Mouse (Mus musculus) embryo, embryonic 11.5 days (tissue): ENCODE measurements around the gene Ccdc141.

Experiments
- DNase-seq: peaks from one replicate; pipeline ENCODE4 v3.0.0-alpha.2; 2012; ENCODE audit warnings: low read depth, low spot score

Gene Ccdc141

GRCm38 (mm10) chr2:77170633-77171105, at the start of gene Ccdc141:
Gene Ccdc141, minus strand, starts transcription at chr2:77170636.
- no peak for DNase-seq

- DNase-seq, result no peak
Measured at GRCm38 (mm10) chr2:77212885-77213284, 42.4 kb upstream of the Ccdc141 start.

DNA sequence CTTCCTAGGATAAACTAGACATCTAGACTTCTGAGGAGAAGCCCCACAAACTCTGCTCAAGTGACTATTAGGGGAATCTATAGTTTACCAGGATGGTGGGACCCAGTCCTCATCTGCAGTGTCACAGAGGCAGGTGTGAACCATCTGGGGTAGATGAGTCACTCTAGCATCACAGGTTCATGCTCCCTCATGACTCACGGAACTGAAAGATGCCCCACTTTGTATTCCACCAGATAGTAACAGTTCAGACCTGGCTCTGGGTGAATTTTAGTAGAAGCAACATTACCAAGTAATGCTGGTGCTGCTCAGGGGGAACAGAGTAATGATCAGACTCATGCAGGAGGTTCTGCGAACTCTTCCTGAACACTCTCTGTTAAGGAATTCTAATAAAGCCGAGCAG, 36.5 kb upstream of the Ccdc141 start:
- no peak for DNase-seq

GRCm38 (mm10) chr2:77203916-77204315, 33.5 kb upstream of the Ccdc141 start:
- peak; percentile 3 for DNase-seq

DNA sequence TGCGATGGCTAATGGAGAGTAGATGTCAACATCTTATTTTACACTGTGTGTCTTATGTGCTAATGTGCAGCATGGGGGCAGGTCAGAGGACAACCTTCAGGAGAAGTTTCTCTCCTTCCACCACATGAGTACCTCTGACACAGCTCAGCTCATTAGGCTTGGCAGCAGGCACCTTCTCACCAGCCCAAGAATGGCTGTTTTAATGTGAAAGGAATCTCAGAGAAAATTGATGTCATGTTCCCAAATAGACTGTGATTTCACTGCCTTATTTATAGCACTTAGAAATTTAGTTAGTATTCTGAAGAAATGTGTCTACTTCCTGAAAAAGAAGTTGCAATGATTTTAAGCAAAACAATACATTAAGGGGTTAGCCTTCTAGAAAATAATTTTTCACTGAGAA, 31.5 kb upstream of the Ccdc141 start:
- no peak for DNase-seq

GRCm38 (mm10) chr2:77200958-77201614, 30.6 kb upstream of the Ccdc141 start:
- no peak for DNase-seq

DNA sequence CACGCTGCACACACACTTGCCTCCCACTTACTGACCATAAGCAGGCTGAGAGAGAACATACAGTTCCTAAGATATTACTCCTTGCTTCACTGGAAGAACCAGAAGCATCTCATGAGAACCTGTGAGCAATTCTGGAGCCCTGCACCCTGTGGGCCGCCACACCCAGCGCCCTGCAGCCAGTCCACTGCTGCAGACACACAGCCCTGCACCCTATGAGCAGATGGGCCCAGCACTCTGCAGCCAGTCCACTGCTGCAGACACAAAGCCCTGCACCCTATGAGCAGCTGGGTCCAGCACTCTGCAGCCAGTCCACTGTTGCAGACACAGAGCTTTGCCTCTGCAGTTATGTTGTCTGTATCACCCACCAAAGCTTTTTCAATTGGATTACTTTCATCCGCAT, 29.9 kb upstream of the Ccdc141 start:
- DNase-seq, result no peak

- no peak for DNase-seq
Measured at GRCm38 (mm10) chr2:77198246-77198645, 27.8 kb upstream of the Ccdc141 start.

DNA sequence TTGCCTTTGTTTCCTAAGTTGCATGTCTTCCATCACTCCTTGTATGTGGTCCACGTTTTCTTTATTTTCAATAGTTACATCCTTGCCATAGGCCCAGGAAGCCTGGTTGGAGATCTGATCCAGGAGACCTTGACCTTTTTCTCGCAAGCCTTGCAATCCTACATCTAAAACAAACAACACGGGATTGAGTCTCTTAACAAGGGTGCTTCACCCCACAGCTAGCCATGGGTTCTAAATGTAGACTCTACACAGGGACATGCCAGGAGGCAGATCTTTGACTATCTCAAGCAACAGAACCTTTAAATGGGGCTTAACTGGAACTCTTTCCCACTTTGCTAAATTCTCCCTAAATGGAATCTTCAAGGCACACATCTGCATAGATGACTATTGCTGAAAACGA, 26.4 kb upstream of the Ccdc141 start:
- no peak for DNase-seq

DNA sequence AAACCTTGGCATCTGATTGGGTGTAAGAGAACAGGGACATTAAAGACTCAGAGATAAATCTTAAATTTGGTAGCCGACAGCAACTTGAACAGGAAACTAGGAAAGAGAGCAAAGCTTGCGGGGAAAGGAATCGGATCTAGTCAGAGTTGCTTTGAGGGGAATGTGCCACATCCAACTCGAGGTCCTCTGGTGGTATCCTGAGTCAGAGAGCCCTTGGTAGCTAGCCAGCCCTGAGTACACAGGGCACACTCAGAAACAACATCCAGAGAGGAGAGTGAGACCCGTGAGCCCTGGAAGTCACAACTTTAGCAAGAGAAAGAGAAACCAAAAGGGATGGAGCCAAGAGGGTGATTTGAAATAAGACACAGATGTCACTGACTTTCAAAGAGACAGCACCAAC, 24.6 kb upstream of the Ccdc141 start:
- DNase-seq, result no peak

DNA sequence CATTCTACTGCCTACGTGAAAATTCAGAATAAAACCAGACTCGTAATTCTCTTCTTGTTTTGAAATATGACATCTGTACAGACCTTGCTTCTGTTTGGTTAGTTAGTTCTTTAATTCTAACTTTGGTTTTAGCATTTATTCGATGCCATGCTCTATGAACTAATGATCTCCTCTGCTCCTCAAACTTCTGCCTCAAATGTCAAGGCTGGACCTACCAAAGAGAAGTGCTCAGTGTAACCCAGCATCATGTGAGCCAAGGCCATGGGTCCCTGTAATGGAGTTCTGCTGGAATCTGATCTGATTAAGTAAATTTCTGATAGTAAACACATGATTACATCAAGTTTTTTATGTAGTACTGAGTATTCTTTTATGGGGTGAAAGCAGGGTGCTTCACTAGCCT, 21.4 kb upstream of the Ccdc141 start:
- no peak for DNase-seq

GRCm38 (mm10) chr2:77190891-77191290, 20.5 kb upstream of the Ccdc141 start:
- no peak for DNase-seq

DNA sequence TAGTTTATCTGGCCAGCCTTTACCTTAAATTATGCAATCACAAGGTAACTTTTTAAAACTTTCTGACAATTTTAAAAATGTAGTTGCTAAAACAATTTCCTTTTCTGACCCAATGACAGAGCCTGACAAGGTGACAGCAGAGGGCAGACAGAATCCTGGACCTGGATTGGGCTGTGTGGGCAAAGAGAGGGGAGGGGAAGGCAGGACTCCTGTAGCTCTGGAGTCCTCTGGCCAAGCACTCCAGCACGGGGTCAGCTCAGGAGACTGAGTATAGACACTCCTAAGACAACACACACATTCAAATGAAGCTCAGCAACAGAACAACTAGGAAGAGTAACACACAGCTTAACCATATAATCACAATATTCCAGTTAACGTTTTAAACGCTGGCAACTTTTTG, 19.9 kb upstream of the Ccdc141 start:
- DNase-seq, result no peak

DNA sequence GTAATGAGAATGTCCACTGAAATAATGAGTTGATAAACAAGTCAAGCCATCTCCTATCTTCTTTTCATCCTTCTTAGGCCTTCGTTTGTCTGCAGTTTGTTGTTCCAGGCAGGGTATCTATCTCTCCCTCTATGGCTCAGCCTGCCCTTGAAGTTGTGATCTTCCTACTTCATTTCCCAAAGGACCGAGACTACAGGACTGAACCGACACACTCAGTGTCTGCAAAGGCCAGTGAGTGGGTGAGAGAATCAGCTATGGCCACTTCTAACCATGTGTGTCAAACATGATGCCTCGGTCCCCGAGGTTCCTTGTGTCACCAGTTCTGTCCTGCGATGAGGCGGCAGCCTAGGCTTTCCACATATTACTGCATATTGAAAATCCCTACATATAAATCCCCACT, 19.2 kb upstream of the Ccdc141 start:
- DNase-seq, result no peak

- DNase-seq, result no peak
Measured at GRCm38 (mm10) chr2:77187501-77187900, 17.1 kb upstream of the Ccdc141 start.

GRCm38 (mm10) chr2:77186912-77187311, 16.5 kb upstream of the Ccdc141 start:
- no peak for DNase-seq

- no peak for DNase-seq
Measured at GRCm38 (mm10) chr2:77184049-77184571, 13.7 kb upstream of the Ccdc141 start.

- no peak for DNase-seq
Measured at GRCm38 (mm10) chr2:77183646-77184045, 13.2 kb upstream of the Ccdc141 start.

DNA sequence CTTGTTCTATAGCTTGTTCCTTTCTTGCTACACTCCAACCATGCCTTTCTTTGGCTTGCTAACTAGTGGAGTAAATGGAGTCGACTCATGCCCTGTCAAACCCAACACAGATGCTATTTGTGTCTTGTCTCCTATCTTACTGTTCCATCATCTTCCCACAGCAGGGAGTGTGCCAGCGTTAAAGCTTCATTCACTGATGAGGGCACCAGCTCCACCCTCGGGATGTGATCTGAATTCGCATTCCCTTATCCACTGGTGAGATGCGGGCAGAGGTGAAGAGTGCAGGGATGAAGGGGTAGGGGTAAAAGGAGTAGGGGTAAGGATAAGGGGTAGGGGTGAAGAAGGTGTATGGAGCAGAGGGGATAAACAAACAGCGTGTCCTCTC, 12.6 kb upstream of the Ccdc141 start:
- DNase-seq, result no peak

DNA sequence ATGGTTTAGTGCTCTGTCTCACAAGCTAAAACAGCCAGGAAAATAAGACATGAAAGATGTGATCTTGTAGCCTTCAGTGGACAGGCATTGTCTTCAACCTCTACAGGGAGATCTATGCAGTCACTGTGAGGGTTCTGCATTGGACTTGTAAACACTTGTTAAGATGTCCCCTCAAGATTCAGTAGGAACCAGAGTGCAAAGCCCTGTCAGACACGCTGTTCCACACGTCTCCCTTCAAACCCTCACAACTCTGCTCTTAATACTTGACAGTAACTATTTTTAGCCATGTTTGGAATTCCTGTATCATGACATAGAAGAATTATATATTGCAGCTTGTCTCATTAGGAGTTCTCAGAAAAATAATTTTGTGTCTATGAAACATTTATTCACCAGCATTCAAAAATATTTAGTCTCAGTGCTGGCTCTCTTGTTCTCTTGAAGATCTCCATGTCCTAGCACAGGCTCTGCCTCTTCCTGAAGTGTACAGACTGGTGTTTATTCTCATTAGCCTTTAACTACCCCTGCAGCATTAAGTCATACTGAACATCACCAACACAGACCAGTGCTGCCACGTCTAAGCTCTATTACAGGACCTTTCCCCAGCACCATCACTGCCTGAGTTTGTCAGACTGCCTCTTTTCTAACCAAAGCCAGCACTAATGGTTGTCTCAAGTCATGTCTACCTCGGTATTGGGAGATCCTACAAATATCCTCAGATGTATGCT, 12.0 kb upstream of the Ccdc141 start:
- no peak for DNase-seq

- no peak for DNase-seq
Measured at GRCm38 (mm10) chr2:77177472-77177871, 7.0 kb upstream of the Ccdc141 start.

DNA sequence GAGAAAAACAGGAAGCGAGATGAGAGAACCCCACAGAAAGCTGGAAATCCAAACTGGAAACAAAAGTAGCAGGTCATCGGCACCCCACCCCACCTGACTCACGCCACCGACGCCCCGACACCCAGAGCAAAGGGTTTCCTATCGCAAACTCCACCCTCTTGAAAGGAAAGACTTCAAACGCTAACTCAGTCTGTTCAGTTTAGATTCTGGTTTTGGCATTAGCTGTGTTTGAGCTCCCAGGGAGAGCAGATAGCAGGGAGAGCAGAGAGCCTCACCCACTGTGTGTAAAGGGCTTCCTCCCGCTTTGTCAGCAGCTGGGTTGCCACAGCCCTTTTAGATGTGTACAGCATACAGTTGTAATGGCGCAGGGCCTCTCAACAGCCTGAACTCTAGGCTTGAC, 6.0 kb upstream of the Ccdc141 start:
- no peak for DNase-seq

- no peak for DNase-seq
Measured at GRCm38 (mm10) chr2:77175411-77175810, 5.0 kb upstream of the Ccdc141 start.
